Mouse (Mus musculus) embryo, embryonic 10.5 days (tissue): ENCODE results near the gene C1qtnf5.

Experiments used
- DNase-seq: peaks from one replicate; pipeline ENCODE4 v3.0.0-alpha.2; 2015; ENCODE audit warnings: low spot score

C1qtnf5 gene

DNA sequence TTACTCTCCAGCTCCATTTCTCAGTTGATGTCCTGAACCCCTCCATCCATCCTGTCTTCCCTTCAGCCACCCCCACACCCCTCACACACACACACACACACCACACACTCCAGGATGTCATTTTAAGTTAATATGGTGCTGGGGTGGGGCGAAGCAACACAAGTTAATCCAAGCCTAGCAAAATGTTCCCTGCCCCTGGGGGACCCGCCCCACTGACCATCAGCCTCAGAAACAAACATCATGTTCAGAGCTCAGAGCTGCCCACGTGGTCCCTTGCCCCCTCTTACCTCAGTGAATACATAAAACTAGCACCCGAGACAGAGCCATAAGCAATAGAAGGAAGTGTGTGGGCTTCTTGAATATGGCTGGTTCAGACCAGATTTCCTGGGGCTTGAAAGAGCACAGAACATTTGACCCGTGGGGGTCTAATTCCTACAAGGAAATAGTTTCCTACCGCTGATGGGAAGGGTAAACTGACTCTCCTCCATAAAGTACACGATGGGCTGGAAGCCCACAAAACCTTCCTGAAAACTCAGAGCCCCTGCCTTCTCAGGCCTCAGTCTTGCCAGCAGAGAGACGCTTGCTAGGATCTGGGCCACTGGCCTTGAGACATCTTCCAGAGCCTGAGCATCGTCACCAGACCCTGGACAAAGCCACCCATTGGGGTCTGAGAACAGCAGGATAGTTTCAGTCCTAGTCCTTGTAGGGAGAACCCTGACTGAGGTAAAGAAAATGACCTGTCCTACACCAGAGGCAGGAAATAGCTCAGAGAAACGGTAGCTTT, 26.9 kb upstream of the C1qtnf5 start:
- no peak for DNase-seq

- no peak for DNase-seq
Measured at GRCm38 (mm10) chr9:44080953-44081352, 26.1 kb upstream of the C1qtnf5 start.

DNA sequence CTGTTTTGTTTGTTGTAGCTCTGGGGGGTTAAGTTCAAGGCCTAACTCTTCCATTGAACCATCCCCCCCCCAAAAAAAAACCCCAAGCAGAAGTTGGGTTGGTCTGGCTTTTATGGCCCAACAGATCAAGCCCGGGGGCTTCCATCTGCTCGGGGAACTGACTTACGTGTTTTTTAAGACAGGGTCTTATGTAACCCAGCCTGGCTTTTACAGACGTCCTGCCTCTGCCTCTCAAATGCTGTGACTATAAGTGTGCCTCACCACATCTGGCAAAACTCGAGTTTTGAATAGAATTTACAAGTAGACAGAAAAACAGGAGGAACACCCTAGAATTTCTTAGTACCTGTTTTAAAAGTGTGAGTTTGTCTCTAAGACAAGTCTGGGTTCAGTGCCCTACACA, 25.5 kb upstream of the C1qtnf5 start:
- DNase-seq, result no peak

- DNase-seq, result no peak
Measured at GRCm38 (mm10) chr9:44082266-44082665, 24.8 kb upstream of the C1qtnf5 start.

GRCm38 (mm10) chr9:44083392-44084121, 23.5 kb upstream of the C1qtnf5 start:
- peak; percentile 27 for DNase-seq

- no peak for DNase-seq
Measured at GRCm38 (mm10) chr9:44084236-44084635, 22.8 kb upstream of the C1qtnf5 start.

DNA sequence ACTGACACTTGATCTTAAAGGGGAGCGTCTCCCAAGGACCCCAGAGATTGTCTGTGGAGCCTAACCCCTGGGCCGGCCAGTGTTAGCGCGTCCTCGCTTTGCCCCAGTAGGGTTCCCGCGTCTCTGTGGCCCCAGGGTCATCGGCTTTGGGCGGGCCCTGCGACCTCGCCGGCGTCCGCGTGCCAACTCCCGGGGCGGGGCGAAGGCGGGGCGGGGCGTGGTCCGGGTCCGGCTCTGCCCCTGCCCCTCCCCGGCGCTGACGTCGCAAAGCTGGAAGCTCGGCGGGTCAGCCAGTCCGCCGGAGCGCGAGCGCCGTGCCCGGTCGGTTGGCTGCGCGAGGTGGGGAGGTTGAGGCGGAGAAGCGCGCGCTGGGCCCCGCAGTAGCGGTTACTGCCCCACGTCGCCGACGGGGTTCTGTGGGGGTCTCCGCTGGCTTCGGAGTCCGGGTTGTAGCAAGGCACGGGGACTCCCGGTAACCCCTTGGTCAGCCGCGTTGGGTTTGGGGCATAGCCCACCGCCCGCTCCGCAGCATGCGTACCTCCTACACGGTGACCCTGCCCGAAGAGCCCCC, 22.3 kb upstream of the C1qtnf5 start:
- DNase-seq, result peak; percentile 91

DNA sequence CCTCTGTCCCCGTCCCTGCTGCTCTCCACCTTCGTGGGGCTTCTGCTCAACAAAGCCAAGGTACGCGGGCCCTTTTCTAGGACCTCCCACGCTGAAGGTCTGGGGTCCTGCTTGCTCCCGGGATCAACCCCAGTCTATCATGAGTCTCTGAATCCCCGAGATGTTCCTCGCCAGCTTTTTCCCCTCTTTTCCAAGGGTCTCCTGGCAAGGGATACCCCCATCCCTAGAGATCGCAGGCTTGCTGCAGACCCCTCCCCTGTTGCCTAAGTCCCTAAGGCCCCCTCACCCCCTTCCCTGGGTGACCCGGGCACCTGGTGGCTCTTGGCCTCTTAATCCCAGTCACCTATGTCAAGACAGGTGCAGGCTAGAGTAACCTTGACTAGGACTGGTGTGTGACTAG, 21.8 kb upstream of the C1qtnf5 start:
- no peak for DNase-seq

GRCm38 (mm10) chr9:44085741-44086665, 21.0 kb upstream of the C1qtnf5 start:
- no peak for DNase-seq

GRCm38 (mm10) chr9:44086960-44087359, 20.1 kb upstream of the C1qtnf5 start:
- DNase-seq, result no peak

- peak; percentile 54 for DNase-seq
Measured at GRCm38 (mm10) chr9:44087761-44088455, 19.1 kb upstream of the C1qtnf5 start.

DNA sequence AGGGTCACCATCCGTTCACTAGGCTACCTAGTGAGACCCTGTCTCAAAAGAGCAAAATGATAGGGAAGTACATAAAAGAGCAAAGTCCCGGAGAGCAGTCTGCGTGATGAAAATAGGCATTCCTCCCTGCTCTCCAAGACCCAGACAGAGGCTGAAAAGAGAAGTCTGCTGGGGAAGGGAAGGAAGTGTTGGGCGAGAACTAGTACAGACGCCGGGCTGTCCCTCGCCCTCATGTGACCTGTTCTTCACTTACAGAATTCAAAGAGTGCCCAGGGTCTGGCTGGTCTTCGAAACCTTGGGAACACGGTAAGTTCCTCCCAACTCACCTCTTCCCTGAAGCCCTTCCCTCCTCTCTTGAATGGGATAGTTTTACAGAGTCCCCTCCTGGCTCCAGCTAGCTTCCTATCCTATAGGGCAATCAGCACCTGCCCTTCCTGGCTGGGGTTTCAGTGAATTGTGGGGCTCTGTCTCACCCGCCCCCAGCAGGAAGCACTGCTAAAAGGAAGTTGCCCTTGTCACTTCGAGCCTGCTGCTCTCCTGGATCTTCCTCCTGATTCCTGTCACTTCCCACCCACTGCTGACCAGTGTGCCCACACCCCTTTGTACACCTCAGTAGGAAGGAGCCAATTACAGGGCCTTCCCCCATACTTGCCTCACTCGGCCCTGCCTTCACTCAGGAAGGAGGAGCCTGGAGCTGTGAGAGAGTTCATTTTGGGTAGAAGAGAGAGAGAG, 18.0 kb upstream of the C1qtnf5 start:
- DNase-seq, result no peak

GRCm38 (mm10) chr9:44093612-44094503, 13.2 kb upstream of the C1qtnf5 start:
- DNase-seq, result peak; percentile 82

DNA sequence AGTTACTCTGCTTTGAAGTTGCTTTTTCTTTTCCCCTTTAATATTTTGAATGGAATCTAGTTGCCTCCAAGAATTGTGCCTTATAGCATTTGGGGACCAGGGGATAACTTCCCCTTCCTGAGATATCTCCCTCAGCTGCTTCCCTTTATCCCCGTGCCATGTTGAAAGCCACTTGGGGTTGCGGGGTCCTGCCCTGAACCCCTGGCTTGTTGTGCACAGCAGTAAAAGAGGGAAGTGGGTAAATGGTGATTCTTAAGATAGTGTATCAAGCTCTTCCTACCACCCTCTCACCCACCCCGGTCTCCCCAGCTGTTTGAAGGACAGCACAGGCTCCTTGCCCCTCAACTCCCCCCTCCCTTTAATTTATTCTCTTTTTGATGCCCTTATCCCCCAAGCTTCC, 12.3 kb upstream of the C1qtnf5 start:
- no peak for DNase-seq

- no peak for DNase-seq
Measured at GRCm38 (mm10) chr9:44095781-44096180, 11.3 kb upstream of the C1qtnf5 start.

- DNase-seq, result peak; percentile 68
Measured at GRCm38 (mm10) chr9:44096536-44096935, 10.5 kb upstream of the C1qtnf5 start.

DNA sequence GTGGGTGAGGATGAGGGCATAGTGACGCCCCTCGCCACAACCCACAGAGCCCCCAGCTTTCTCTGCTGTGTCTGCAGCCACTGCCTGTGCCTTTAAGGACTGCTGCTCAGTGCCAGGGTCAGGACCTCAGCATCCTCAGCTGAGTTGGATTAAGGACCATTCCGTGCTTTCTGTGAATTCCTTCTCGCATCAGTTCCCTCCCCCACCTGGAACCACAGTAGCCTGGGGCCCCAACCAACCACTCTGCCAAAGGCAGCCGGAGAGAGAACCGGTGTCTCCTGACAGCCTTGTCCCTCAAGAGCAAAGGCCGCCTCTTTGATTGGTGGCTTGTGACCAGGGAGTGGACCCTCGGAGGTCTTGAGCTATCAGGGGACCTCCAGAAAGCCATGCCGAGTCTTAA, 5.6 kb upstream of the C1qtnf5 start, which contains the start of gene Mfrp:
TSS of gene Mfrp (plus strand) at position 240 of the 400 bp plus-strand sequence.
- DNase-seq, result peak; percentile 26

GRCm38 (mm10) chr9:44104881-44105280, 2.2 kb upstream of the C1qtnf5 start:
- no peak for DNase-seq

DNA sequence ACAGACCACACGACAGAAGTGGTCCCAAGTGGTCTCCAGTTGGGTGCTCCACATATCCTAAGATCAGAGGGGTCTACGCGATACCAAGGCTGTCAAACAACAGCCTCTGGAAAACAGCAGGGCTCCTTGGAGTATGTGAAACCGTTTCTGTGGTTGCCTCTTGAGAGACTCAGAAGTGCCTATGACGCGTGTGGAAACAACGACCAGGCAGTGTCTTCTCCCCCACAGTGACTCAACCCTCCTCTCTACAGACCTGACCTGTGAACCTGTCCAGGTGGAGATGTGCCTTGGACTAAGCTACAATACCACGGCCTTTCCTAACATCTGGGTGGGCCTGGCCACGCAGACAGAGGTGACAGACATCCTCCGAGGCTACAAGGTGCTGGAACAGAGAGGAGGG, 1.3 kb upstream of the C1qtnf5 start:
- DNase-seq, result no peak

- DNase-seq, result no peak
Measured at GRCm38 (mm10) chr9:44106182-44106581, 863 bp upstream of the C1qtnf5 start.
